Mouse (Mus musculus) heart, adult 2 months (tissue): ENCODE measurements at regions not wholly inside any gene's neighbourhood (a gene's known extent, or its start where the extent isn't known, plus 50 kb on each side); places are given as distances from the start of the nearest gene placed in this dataset.

Source experiments
- DNase-seq, 2 experiments: peaks; one replicate each; pipeline ENCODE4 v3.0.0; 2021
- H3K27ac ChIP-seq: fragments of 200-600 bp; 2 replicates; pipeline ENCODE4 v1.8.1; 2022
- H3K27me3 ChIP-seq: fragments of 200-500 bp; 2 replicates; pipeline ENCODE4 v1.6.1; 2012; ENCODE audit warnings: mild to moderate bottlenecking, low read length, inconsistent platforms, mixed read lengths; ENCODE audit not compliant: control insufficient read depth, insufficient read depth
- H3K36me3 ChIP-seq: fragments of 200-500 bp; 2 replicates; pipeline ENCODE4 v1.6.1; 2012; ENCODE audit warnings: low read length, inconsistent platforms; ENCODE audit not compliant: control insufficient read depth, insufficient read depth
- H3K4me1 ChIP-seq: fragments of 200-500 bp; 2 replicates; pipeline ENCODE4 v1.6.1; 2011; ENCODE audit warnings: low read length; ENCODE audit not compliant: control insufficient read depth, insufficient read depth
- H3K4me3 ChIP-seq: fragments of 200-600 bp; 2 replicates; pipeline ENCODE4 v1.8.1; 2022
- H3K79me2 ChIP-seq: fragments of 200-500 bp; replicated peaks from 2 replicates; pipeline ENCODE4 v1.6.1; 2012; ENCODE audit warnings: mild to moderate bottlenecking, inconsistent platforms, low read length, moderate library complexity, mixed read lengths; ENCODE audit not compliant: control insufficient read depth, insufficient read depth
- H3K9ac ChIP-seq: fragments of 200-500 bp; 2 replicates; pipeline ENCODE4 v1.6.1; 2012; ENCODE audit warnings: low read depth, mild to moderate bottlenecking, control low read depth, inconsistent platforms, low read length, mixed read lengths
- CTCF ChIP-seq: fragments of 200-600 bp; IDR thresholded peaks from 2 replicates; pipeline ENCODE4 v1.8.1; 2022; ENCODE audit warnings: antibody characterized with exemption, mild to moderate bottlenecking, moderate library complexity
- EP300 ChIP-seq: fragments of 200-500 bp; IDR thresholded peaks from 2 replicates; pipeline ENCODE4 v1.6.1; 2011; ENCODE audit warnings: low read depth, low read length, control low read depth; ENCODE audit not compliant: insufficient read depth
- POLR2A ChIP-seq: fragments of 200-500 bp; IDR thresholded peaks from 2 replicates; pipeline ENCODE4 v1.6.1; 2011; ENCODE audit warnings: mild to moderate bottlenecking, low read depth, low read length, control low read depth; ENCODE audit not compliant: insufficient read depth
- WGBS: fragments of 180-500 bp; shearing (Covaris S2); methylation state at CpG from one replicate; pipeline ENCODE4 v1.1.7; 2018; 5-methylcytosine and 5-hydroxymethylcytosine counted together
- intact Hi-C: fragments of 180-260 bp; cut with DNase I; formaldehyde crosslinking; loops from one replicate; pipeline ENCODE4 v1.15.1; 2025

- H3K27ac ChIP-seq, result no peak overlapping the region
- no peaks in the 10 kb centered on the region for H3K36me3 ChIP-seq
- H3K27me3 ChIP-seq, result no peaks in the 10 kb centered on the region
- no peak for TF ChIP-seq POLR2A
- TF ChIP-seq CTCF, result no peak
- no peak for TF ChIP-seq EP300
- H3K4me1 ChIP-seq, result no peaks in the 10 kb centered on the region
- intact Hi-C loops, result no loop called here
- H3K79me2 ChIP-seq, result no peaks in the 10 kb centered on the region
- 47% methylated on average over 4 of the region's 4 CpGs for WGBS
- no peak overlapping the region for H3K4me3 ChIP-seq
- no peak overlapping the region for H3K9ac ChIP-seq
- no peak for DNase-seq
Measured at GRCm38 (mm10) chrX:114690857-114691256, 214.0 kb upstream of the Ube2dnl1 start.

DNA sequence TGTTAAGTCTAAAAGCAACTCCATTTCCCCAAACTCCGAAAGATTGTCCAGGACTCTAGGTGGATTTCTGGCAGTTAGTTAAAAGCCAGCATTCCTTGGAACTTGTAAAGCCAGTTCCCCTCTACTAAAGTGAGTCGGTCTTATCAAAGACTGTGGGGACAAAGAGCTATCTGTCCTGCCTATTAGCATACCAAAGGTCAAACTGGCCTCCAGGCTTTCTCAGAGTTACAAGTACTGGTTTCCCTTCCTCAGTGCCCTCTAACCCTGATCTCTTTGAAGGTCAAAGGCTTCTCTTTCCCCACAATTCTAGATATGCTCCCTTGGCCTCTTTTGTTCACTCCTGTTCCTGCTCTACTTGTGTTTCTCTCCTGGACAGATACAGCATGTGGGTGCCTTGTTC is 210.3 kb upstream of the Ube2dnl1 start:
- DNase-seq, result no peak
- Histone ChIP-seq H3K4me1 (no peaks in the 10 kb centered on the region), H3K27ac (no peak overlapping the region), H3K9ac (no peak overlapping the region), H3K79me2 (no peaks in the 10 kb centered on the region), H3K4me3 (no peak overlapping the region), H3K27me3 (no peaks in the 10 kb centered on the region), H3K36me3 (no peaks in the 10 kb centered on the region)
- intact Hi-C loops, result no loop called here
- TF ChIP-seq POLR2A (no peak), CTCF (no peak), EP300 (no peak)
- 37% methylated on average over 2 of the region's 2 CpGs for WGBS

DNA sequence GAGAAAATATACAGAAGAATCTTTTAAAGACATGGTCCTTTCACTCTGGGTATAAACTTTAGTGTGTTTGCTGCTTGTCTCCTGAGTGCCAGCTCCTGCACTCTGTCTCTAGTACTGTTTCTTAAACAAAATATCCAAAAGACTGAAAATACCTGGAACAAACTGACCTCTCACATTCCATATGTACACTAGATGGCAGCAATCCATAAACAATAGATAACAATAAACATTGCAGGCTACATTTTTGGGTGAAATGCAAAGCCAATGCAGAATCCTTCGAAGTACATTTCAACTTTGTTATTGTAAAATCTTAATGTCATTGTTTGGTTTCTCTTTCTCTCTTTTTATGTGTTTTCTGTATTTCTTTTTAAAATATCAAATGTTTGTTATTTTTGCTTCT is 176.6 kb upstream of the Ube2dnl1 start:
- H3K79me2 ChIP-seq, result no peaks in the 10 kb centered on the region
- no peaks in the 10 kb centered on the region for H3K27me3 ChIP-seq
- 0 out of 2 replicates have a peak, but pooled peaks have one; percentile 3 for TF ChIP-seq CTCF
- TF ChIP-seq POLR2A, result no peak
- H3K4me1 ChIP-seq, result no peaks in the 10 kb centered on the region
- intact Hi-C loops, result no loop called here
- H3K36me3 ChIP-seq, result no peaks in the 10 kb centered on the region
- H3K4me3 ChIP-seq, result no peak overlapping the region
- no peak for DNase-seq
- H3K27ac ChIP-seq, result no peak overlapping the region
- H3K9ac ChIP-seq, result no peak overlapping the region
- WGBS, result 63% methylated on average over 1 of the region's 1 CpGs
